Mouse (Mus musculus): ENCODE data around the gene Klhl10. TPM values are rescaled to one million over a fixed set of nuclear protein-coding genes. Genes with fewer than 3 reads are reported as not detected.

The Klhl10 gene
- total and polyA plus RNA-seq, 3 experiments = 0.50 to 1.0 (median 0.86) TPM

- no peak overlapping the region for H3K27ac ChIP-seq
- H3K9ac ChIP-seq (ENCODE audit: low read depth, low read length) = no peak overlapping the region
- H3K4me1 ChIP-seq (ENCODE audit: control insufficient read depth, insufficient read depth, low read length) = peaks cover 5% of the 10 kb centered on the region; the same call in 1 of the 2 replicates
- intact Hi-C loops (cut with DNase I) = no loop called here
- DNase-seq = no peak
- TF ChIP-seq EP300 (IDR thresholded peaks at IDR 0.05; ENCODE audit: insufficient read depth, low read depth, low read length) (no peak), CTCF (IDR thresholded peaks at IDR 0.05) (no peak), POLR2A (IDR thresholded peaks at IDR 0.05; ENCODE audit: insufficient read depth, low read depth, low read length) (no peak)
- H3K36me3 ChIP-seq (ENCODE audit: control insufficient read depth, insufficient read depth, low read length) = no peaks in the 10 kb centered on the region
- WGBS = 70% methylated on average over 3 of the region's 3 CpGs
- H3K79me2 ChIP-seq (replicated peaks; ENCODE audit: control insufficient read depth, insufficient read depth, low read length) = no peaks in the 10 kb centered on the region
- no peak overlapping the region for H3K4me3 ChIP-seq
- H3K27me3 ChIP-seq (ENCODE audit: control insufficient read depth, insufficient read depth, low read length) = no peaks in the 10 kb centered on the region
Observed at GRCm38 (mm10) chr11:100409686-100410085, 32.0 kb upstream of the Klhl10 start.

- WGBS = 80% methylated on average over 11 of the region's 11 CpGs
- no peaks in the 10 kb centered on the region for H3K79me2 ChIP-seq (replicated peaks; ENCODE audit: control insufficient read depth, insufficient read depth, low read length)
- H3K4me1 ChIP-seq (ENCODE audit: control insufficient read depth, insufficient read depth, low read length) = peaks cover 7% of the 10 kb centered on the region
- H3K36me3 ChIP-seq (ENCODE audit: control insufficient read depth, insufficient read depth, low read length) = no peaks in the 10 kb centered on the region
- no peak for TF ChIP-seq POLR2A (IDR thresholded peaks at IDR 0.05; ENCODE audit: insufficient read depth, low read depth, low read length)
- TF ChIP-seq EP300 (IDR thresholded peaks at IDR 0.05; ENCODE audit: insufficient read depth, low read depth, low read length) = no peak
- no peak for TF ChIP-seq CTCF (IDR thresholded peaks at IDR 0.05)
- H3K27ac ChIP-seq = no peak overlapping the region
- H3K27me3 ChIP-seq (ENCODE audit: control insufficient read depth, insufficient read depth, low read length) = no peaks in the 10 kb centered on the region
- H3K9ac ChIP-seq (ENCODE audit: low read depth, low read length) = no peak overlapping the region
- H3K4me3 ChIP-seq = no peak overlapping the region
- intact Hi-C loops (cut with DNase I) = no loop called here
- DNase-seq = no peak
Observed at GRCm38 (mm10) chr11:100411736-100412135, 30.0 kb upstream of the Klhl10 start.

- Histone ChIP-seq H3K79me2 (replicated peaks; ENCODE audit: control insufficient read depth, insufficient read depth, low read length) (no peaks in the 10 kb centered on the region), H3K36me3 (ENCODE audit: control insufficient read depth, insufficient read depth, low read length) (no peaks in the 10 kb centered on the region), H3K4me3 (peak overlapping the region; percentile 79), H3K9ac (ENCODE audit: low read depth, low read length) (peak overlapping the region; percentile 85), H3K27me3 (ENCODE audit: control insufficient read depth, insufficient read depth, low read length) (no peaks in the 10 kb centered on the region), H3K27ac (no peak overlapping the region), H3K4me1 (ENCODE audit: control insufficient read depth, insufficient read depth, low read length) (peaks cover 7% of the 10 kb centered on the region)
- DNase-seq = no peak
- intact Hi-C loops (cut with DNase I) = no loop called here
- 70% methylated on average over 11 of the region's 11 CpGs for WGBS
- TF ChIP-seq EP300 (IDR thresholded peaks at IDR 0.05; ENCODE audit: insufficient read depth, low read depth, low read length) (no peak), POLR2A (IDR thresholded peaks at IDR 0.05; ENCODE audit: insufficient read depth, low read depth, low read length) (no peak), CTCF (IDR thresholded peaks at IDR 0.05) (no peak)
Observed at GRCm38 (mm10) chr11:100413541-100413940, 28.2 kb upstream of the Klhl10 start.

GRCm38 (mm10) chr11:100414021-100414913 is 27.4 kb upstream of the Klhl10 start, which contains the start of gene P3h4:
Gene P3h4, minus strand, starts transcription at chr11:100414836.
- peak; percentile 89 to 91 for DNase-seq
- Histone ChIP-seq H3K4me3 (peak within 1 kb of the TSS; percentile 79), H3K9ac (ENCODE audit: low read depth, low read length) (peak within 1 kb of the TSS; percentile 85), H3K79me2 (replicated peaks; ENCODE audit: control insufficient read depth, insufficient read depth, low read length) (no peaks in the 10 kb centered on the region), H3K27ac (peak within 1 kb of the TSS; percentile 90), H3K36me3 (ENCODE audit: control insufficient read depth, insufficient read depth, low read length) (no peaks in the 10 kb centered on the region), H3K4me1 (ENCODE audit: control insufficient read depth, insufficient read depth, low read length) (peaks cover 7% of the 10 kb centered on the region), H3K27me3 (ENCODE audit: control insufficient read depth, insufficient read depth, low read length) (no peaks in the 10 kb centered on the region)
- TF ChIP-seq EP300 (IDR thresholded peaks at IDR 0.05; ENCODE audit: insufficient read depth, low read depth, low read length) (0 out of 2 replicates have a peak, but pooled peaks have one; percentile 29), CTCF (IDR thresholded peaks at IDR 0.05) (peak; percentile 92), POLR2A (IDR thresholded peaks at IDR 0.05; ENCODE audit: insufficient read depth, low read depth, low read length) (peak; percentile 39)
- intact Hi-C loops (cut with DNase I) = no loop called here
- WGBS = 2% methylated on average over 93 of the region's 93 CpGs

- Histone ChIP-seq H3K27me3 (ENCODE audit: control insufficient read depth, insufficient read depth, low read length) (no peaks in the 10 kb centered on the region), H3K4me3 (peak within 1 kb of the TSS; percentile 79), H3K27ac (peak within 1 kb of the TSS; percentile 90), H3K4me1 (ENCODE audit: control insufficient read depth, insufficient read depth, low read length) (peaks cover 7% of the 10 kb centered on the region), H3K79me2 (replicated peaks; ENCODE audit: control insufficient read depth, insufficient read depth, low read length) (no peaks in the 10 kb centered on the region), H3K9ac (ENCODE audit: low read depth, low read length) (peak within 1 kb of the TSS; percentile 85), H3K36me3 (ENCODE audit: control insufficient read depth, insufficient read depth, low read length) (no peaks in the 10 kb centered on the region)
- intact Hi-C loops (cut with DNase I) = no loop called here
- TF ChIP-seq CTCF (IDR thresholded peaks at IDR 0.05) (no peak), POLR2A (IDR thresholded peaks at IDR 0.05; ENCODE audit: insufficient read depth, low read depth, low read length) (peak; percentile 59)
- DNase-seq = peak; percentile 74 to 76
- under 1% methylated on average over 31 of the region's 31 CpGs for WGBS
Observed at GRCm38 (mm10) chr11:100414914-100415822, 26.5 kb upstream of the Klhl10 start, which contains the start of gene Fkbp10. Gene Fkbp10, plus strand, starts transcription at chr11:100415697.

Data from heart, adult 2 months (tissue).